Mouse (Mus musculus): ENCODE measurements around the gene Cmtm4.

Gene Cmtm4

DNA sequence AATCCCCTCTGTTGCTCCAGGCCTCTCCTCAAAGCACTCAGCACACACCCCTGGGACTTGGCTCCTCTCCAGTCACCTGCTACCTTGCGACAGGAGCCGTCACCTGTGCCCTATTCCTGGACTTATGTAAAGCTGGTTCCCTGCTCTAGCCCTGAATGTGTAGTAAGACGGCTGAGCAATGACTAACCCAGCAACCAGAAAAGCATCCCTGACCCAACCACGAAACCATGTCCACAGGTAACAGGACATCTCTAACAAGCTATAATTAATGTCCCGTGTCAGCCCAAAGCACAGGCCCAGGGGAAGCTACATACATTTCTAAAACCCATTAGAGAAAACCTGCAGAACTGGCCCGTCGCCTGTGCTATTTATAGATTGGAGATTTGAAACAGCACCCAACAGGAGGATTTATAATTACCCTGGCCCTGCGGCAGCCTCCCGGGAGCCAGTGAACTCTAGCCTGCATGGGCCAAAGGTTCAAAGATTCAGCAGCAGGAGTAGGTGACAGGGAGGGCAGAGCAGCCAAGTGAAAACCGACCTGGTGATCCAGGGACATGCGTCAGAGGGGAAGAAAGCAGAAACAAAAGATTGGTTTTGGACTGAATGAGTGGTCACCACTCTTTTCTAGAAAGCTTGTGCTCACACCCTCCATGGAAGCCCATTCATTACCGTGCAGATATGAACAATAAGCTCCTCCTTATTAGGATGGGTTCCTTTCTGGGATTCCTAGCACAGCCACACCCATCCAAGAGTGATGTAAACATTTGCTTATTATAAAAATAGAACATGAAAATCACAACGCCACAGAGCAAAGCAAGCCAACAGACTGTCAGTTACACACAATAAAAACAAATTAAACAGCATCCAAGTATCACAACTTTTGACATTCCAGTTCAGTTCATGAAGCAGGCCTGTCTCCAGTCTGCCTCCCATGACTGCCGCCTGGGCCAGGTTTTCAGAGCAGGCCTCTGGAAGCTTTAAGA lies 20.5 kb downstream of the Cmtm4 start:
- no peak for DNase-seq (ENCODE audit: low spot score in 2 of 2)

- no peak for DNase-seq (ENCODE audit: low spot score in 2 of 2)
Observed at GRCm38 (mm10) chr8:104374269-104374668, 21.3 kb downstream of the Cmtm4 start.

DNA sequence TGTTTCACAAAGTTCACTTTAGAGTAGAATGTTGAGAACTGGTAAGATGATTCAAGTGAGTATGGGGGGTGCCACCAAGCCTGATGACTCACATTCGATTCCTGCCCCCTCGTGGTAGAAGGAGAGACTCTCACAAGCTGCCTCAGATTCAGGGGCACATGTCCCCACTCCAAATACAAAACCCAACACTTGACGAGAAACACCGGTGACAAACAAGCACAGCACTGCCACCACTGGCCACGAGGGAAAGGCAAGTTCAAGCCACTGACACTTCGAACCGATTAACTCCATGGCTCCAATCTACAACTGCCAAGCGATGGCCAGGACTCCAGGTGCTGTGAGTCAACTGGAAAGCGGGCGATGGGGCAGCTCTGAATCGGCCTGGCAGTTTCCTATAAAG lies 21.8 kb downstream of the Cmtm4 start:
- no peak for DNase-seq (ENCODE audit: low spot score in 2 of 2)

DNA sequence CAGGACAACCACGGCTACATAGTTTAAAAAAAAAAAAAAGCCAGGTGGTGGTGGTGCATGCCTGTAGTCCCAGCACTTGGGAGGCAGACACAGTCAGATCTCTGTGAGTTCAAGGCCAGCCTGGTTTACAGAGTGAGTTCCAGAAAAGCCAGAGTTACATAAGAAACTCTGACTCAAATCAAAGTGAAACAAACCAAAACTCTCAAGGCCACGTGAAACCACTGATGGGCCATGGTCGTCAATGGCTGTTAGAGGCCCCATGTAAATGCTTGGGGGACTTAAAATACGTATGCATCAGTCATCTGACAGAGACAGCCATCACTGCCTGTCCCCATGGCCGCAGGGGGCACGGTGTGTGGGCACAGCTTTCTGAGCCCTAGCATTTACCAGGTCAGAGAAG lies 24.5 kb downstream of the Cmtm4 start:
- no peak for DNase-seq (ENCODE audit: low spot score in 2 of 2)

DNA sequence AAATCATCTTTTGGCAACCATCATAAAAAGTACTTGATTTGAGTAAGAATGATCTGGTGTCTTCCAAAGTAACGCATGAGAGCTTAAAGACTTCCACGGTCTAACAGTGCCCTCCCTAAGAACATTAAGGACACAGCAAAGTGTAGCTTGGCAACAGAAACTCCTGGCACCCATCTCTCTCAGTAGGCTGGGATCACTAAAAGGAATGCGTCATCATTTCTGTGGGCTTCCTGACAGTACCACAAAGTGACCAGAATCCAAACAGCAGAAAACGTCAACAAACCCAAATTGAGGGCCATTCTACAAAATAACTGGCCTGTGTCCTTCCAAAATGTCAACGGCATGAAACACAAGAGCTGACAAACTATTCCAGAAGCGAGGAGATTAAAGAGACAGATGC lies 25.5 kb downstream of the Cmtm4 start:
- no peak for DNase-seq (ENCODE audit: low spot score in 2 of 2)

- DNase-seq (ENCODE audit: low spot score in 2 of 2): no peak
Observed at GRCm38 (mm10) chr8:104369591-104369990, 26.0 kb downstream of the Cmtm4 start.

- DNase-seq (ENCODE audit: low spot score in 2 of 2): no peak
Observed at GRCm38 (mm10) chr8:104367398-104367797, 28.2 kb downstream of the Cmtm4 start.

- no peak for DNase-seq (ENCODE audit: low spot score in 2 of 2)
Observed at GRCm38 (mm10) chr8:104365695-104366094, 29.9 kb downstream of the Cmtm4 start.

GRCm38 (mm10) chr8:104359778-104360456 lies 35.7 kb downstream of the Cmtm4 start:
- no peak for DNase-seq (ENCODE audit: low spot score in 2 of 2)

- no peak for DNase-seq (ENCODE audit: low spot score in 2 of 2)
Observed at GRCm38 (mm10) chr8:104358637-104359036, 37.0 kb downstream of the Cmtm4 start.

DNA sequence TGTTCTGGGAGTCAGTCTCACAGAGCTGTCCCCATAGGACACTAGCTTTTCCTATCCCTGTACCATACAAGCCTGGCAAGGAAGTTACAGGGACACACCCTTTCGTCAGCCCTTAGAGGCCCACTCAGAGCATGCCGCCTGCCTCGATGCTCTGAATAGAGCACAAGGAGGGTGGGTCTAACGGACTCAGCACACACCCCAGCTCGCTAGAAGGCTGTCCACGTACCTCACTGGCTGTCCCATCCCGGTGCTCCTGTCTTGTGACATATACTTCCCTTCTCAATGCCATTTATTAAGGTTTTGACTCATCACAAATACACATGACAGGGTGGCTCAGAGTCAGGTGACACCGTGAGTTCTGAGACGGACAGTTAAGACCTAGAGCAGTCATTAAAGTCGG lies 41.1 kb downstream of the Cmtm4 start:
- no peak for DNase-seq (ENCODE audit: low spot score in 2 of 2)

GRCm38 (mm10) chr8:104353186-104353585 lies 42.4 kb downstream of the Cmtm4 start:
- no peak for DNase-seq (ENCODE audit: low spot score in 2 of 2)

GRCm38 (mm10) chr8:104350047-104350446 lies 45.6 kb downstream of the Cmtm4 start:
- no peak for DNase-seq (ENCODE audit: low spot score in 2 of 2)

DNA sequence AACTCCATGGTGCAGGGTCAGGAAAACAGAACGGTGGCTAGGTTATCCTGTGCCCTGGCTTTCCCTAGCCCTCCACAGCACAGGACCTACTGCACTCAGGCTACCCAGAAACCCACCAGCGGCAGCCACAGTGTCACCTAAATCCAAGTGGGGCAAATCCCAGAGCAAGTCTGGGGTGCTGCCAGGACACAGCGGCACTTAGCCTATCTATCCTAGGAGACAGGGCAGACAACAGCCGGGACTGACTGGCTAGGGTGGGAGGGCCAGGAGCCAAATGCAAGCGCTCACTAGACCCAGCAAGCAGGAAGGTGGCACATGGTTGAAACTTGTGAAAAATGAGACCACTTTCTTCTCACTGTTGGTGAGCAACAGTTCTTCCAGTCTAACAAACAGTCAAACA lies 46.6 kb downstream of the Cmtm4 start:
- DNase-seq (ENCODE audit: low spot score in 2 of 2): no peak

GRCm38 (mm10) chr8:104346706-104347105 lies 48.9 kb downstream of the Cmtm4 start:
- DNase-seq (ENCODE audit: low spot score in 2 of 2): no peak

GRCm38 (mm10) chr8:104344622-104345021 lies 51.0 kb downstream of the Cmtm4 start:
- no peak for DNase-seq (ENCODE audit: low spot score in 2 of 2)

DNA sequence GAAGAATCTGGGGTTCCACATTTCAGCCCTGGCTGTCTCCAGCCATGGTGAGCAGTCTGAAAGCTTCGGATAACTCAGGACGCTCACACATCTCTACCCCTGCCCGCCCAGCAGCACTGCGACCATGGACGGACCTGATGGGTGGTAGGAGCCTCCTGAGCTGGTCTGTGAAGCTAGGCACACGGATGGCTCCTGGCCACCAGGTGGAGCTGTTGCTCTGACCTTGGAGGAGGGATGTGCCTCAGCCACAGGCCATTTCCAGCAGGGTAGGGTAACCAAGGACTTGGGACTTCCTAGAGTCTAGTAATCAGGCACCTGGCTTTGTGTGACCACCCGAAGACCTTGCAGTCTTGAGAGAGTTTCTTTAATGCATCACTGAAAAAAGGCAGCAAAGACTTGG lies 51.6 kb downstream of the Cmtm4 start:
- peak; percentile 79 to 81 for DNase-seq (ENCODE audit: low spot score in 2 of 2)

- no peak for DNase-seq (ENCODE audit: low spot score in 2 of 2)
Observed at GRCm38 (mm10) chr8:104342426-104342825, 53.2 kb downstream of the Cmtm4 start.

GRCm38 (mm10) chr8:104341678-104342077 lies 53.9 kb downstream of the Cmtm4 start:
- DNase-seq (ENCODE audit: low spot score in 2 of 2): no peak

GRCm38 (mm10) chr8:104341106-104341561 lies 54.5 kb downstream of the Cmtm4 start:
- DNase-seq (ENCODE audit: low spot score in 2 of 2): no peak

DNA sequence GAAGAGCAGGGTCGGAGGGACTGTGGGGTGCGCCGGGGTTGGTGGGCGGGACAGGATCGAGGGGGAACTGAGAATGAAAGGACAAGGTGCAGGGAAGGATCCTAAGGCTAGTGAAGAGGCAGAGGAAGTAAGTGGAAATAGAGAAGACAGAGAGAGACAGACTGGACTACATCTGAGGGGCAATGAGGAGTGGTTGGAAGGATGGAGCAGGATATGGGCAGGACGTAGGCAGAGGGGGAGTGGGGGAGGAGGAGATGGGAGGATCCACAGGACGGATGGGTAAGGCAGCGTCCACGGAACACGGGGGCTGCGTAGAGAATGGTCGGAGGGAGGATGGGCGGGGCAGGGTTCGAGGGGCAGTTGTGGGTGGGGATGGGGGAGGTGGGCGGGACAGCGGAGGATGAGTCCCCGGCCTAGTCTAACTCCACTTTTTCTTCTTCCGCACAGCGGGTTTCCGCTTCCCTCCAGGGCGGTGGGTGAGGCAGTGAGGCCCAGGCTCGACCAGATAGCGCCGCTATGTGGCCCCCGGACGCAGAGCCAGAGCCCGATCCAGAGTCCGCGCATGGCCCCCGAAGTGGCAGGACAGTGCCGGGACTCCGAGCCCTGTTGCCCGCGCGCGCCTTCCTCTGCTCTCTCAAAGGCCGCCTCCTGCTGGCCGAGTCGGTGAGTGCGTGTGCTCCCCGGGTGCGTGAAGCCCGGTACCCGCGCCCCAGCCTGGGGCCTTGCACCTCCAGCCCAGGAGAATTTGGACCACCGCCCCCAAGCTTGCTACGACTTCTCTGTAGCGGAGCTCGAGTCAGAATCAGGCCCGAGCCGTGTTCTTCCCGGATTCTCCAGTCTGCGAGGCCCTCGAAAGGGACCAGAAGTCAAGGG lies 55.1 kb downstream of the Cmtm4 start:
- peak; percentile 38 to 48 for DNase-seq (ENCODE audit: low spot score in 2 of 2)

DNA sequence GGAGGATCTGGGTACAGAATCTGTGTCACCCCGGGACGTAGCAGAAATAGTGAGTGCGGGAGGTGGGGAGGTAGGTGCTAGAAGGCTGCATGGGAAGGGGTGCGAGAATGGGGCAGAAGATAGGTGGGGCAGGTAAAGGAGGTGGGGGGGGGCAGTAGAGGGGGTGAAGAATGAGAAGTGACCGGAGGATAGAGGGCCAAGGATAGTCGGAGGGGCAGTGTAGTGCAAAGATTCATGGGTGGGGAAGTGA lies 55.7 kb downstream of the Cmtm4 start:
- no peak for DNase-seq (ENCODE audit: low spot score in 2 of 2)

All from frontal cortex, postnatal 25 days (tissue).